7 mouse cellular contexts compared by ENCODE assay signal in the genomic region with DNA sequence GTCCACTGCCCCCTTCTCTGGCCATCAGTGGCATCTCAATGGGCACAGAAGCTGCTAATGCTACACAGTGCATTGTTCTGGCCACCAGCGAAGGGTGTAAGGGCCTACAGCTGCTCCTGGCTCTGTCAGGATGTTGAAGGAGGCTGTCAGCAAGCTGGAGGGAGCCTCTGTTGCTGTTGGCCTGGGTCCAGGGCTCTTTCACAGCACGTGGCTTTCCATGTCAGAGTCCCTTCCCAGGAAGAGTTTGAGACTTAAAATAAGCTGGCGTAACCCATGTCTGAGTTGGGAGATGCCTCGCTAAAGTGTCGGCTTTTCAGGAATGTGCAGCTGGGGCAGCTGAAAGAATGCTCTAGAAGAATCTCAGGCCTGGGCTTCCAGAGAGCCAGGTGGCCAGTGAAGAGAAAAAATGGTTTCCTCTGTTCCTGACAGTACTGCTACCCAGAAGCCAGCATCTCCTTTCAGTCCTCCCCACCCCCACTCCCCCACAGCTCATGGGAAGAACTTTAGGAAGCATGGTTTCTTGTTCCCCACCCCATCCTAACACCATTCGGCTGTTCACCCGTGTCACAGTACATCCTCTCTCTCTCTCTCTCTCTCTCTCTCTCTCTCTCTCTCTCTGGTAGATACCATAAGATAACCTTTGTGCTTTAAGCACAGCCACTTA.
DNase-seq lines count a peak whose midpoint lies in the region; ATAC-seq lines count a peak whose summit lies in the region.

No protein-coding gene starts in this region.

- peaks cover 7% of the 10 kb centered on the region for H3K4me1 ChIP-seq in hindbrain, embryonic 11.5 days (replicated peaks; ENCODE audit: control insufficient read depth, insufficient read depth, low read length)
- peaks cover 78% of the 10 kb centered on the region for H3K4me1 ChIP-seq in limb, embryonic 10.5 days
- no peaks in the 10 kb centered on the region; the same call in 1 of the 2 replicates for H3K4me1 ChIP-seq in liver, embryonic 11.5 days (replicated peaks; ENCODE audit: control insufficient read depth, insufficient read depth, low read length)

- H3K4me2 ChIP-seq in hindbrain, embryonic 11.5 days (replicated peaks; ENCODE audit: low read depth, low read length): no peak overlapping the region
- no peak overlapping the region for H3K4me2 ChIP-seq in liver, embryonic 11.5 days

- DNase-seq in 3T3-L1 (ENCODE audit: low read depth, low spot score) (peak; percentile 2), NIH3T3 (ENCODE audit: low read depth) (peak; percentile 4)
- DNase-seq in frontal cortex, adult 2 months (ENCODE audit: extremely low spot score in 1 of 2, low spot score in 1 of 2): peak; percentile 16 to 27
- peak; percentile 58 for DNase-seq in hindbrain, embryonic 11.5 days (ENCODE audit: low spot score)
- DNase-seq in limb, embryonic 10.5 days (ENCODE audit: low spot score): no peak
- DNase-seq in right cerebral cortex, postnatal 4 days: peak; percentile 63
- no peak for DNase-seq in liver, embryonic 11.5 days (ENCODE audit: low spot score)

- H3K27me3 ChIP-seq in hindbrain, embryonic 11.5 days (ENCODE audit: control insufficient read depth, insufficient read depth, low read length): peaks cover 4% of the 10 kb centered on the region; the same call in 1 of the 2 replicates
- H3K27me3 ChIP-seq in limb, embryonic 10.5 days (ENCODE audit: low read depth, poor library complexity, severe bottlenecking): peaks cover 77% of the 10 kb centered on the region
- H3K27me3 ChIP-seq in liver, embryonic 11.5 days (replicated peaks; ENCODE audit: control insufficient read depth, insufficient read depth, low read length): peaks cover 5% of the 10 kb centered on the region; the same call in 1 of the 2 replicates

- no peak overlapping the region for H3K9ac ChIP-seq in hindbrain, embryonic 11.5 days (ENCODE audit: low read depth, low read length)
- H3K9ac ChIP-seq in liver, embryonic 11.5 days (ENCODE audit: low read depth, low read length): no peak overlapping the region

- no peaks in the 10 kb centered on the region for H3K36me3 ChIP-seq in hindbrain, embryonic 11.5 days (ENCODE audit: control insufficient read depth, insufficient read depth, low read length)
- H3K36me3 ChIP-seq in limb, embryonic 10.5 days: no peaks in the 10 kb centered on the region
- H3K36me3 ChIP-seq in liver, embryonic 11.5 days (ENCODE audit: control insufficient read depth, insufficient read depth, low read length): no peaks in the 10 kb centered on the region

- no peak for ATAC-seq in hindbrain, embryonic 11.5 days (ENCODE audit: low FRiP score)
- ATAC-seq in liver, embryonic 11.5 days (replicated peaks; ENCODE audit: low FRiP score): no peak

- no peak overlapping the region for H3K4me3 ChIP-seq in hindbrain, embryonic 11.5 days (ENCODE audit: low read depth, low read length)
- H3K4me3 ChIP-seq in limb, embryonic 10.5 days: no peak overlapping the region
- H3K4me3 ChIP-seq in liver, embryonic 11.5 days (ENCODE audit: low read depth, low read length): no peak overlapping the region

- no peaks in the 10 kb centered on the region for H3K9me3 ChIP-seq in hindbrain, embryonic 11.5 days (ENCODE audit: control insufficient read depth, low read length)
- H3K9me3 ChIP-seq in limb, embryonic 10.5 days (replicated peaks): no peaks in the 10 kb centered on the region
- H3K9me3 ChIP-seq in liver, embryonic 11.5 days (ENCODE audit: control insufficient read depth, low read length): no peaks in the 10 kb centered on the region

- 51% methylated on average over 7 of the region's 7 CpGs for WGBS in hindbrain, embryonic 11.5 days
- WGBS in limb, embryonic 10.5 days: 43% methylated on average over 7 of the region's 7 CpGs
- 52% methylated on average over 7 of the region's 7 CpGs for WGBS in liver, embryonic 11.5 days

- H3K27ac ChIP-seq in hindbrain, embryonic 11.5 days (ENCODE audit: low read depth, low read length): no peak overlapping the region
- H3K27ac ChIP-seq in limb, embryonic 10.5 days: peak overlapping the region; percentile 30
- H3K27ac ChIP-seq in liver, embryonic 11.5 days (ENCODE audit: low read depth, low read length): no peak overlapping the region

Comparison
In these comparisons a context has a peak if more than half of its experiments do, and no peak if none do; other contexts are left out.
1. DNase-seq: peak in 3T3-L1 (single experiment), NIH3T3 (single experiment), frontal cortex, adult 2 months (2 of 2), hindbrain, embryonic 11.5 days (single experiment) and right cerebral cortex, postnatal 4 days (single experiment); none in limb, embryonic 10.5 days (single experiment) and liver, embryonic 11.5 days (single experiment).